ENCODE assay signal across 21 mouse cellular contexts in the genomic region with DNA sequence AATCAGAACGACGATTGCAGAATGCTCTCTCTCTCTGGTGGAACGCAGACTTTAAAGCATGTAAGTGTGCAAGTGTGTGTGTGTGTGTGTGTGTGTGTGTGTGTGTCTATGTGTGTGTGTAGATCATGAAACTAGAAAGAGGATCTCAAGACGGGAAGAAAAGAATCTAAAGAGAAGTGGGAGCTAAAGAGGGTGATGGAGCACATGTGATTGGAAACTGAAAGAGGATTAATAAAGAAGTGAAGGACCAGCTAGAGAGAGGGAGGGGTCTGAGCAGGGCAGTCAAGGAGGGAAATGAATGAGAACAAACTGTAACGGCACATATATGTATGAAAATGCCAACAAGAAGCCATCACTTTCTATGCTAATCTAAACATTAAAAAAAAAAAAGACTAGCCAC.
DNase-seq lines count a peak whose midpoint lies in the region; ATAC-seq and TF ChIP-seq lines count a peak whose summit lies in the region.
"Had no signal": no experiment of that assay in that cellular context is flagged by ENCODE, and none has a peak within 500 bp of the region (broad histone marks: within the 10 kb centered on the region; RNA-seq: fewer than 3 reads in every experiment).

No protein-coding gene starts in this region.

- no peak overlapping the region for H3K9ac ChIP-seq in midbrain, embryonic 11.5 days (ENCODE audit: low read length)
- H3K9ac ChIP-seq in midbrain, postnatal 0 days (replicated peaks; ENCODE audit: low read length, poor library complexity, severe bottlenecking) = no peak overlapping the region
- H3K9ac ChIP-seq: embryonic facial prominence, embryonic 15.5 days; heart, embryonic 12.5 days; hindbrain, embryonic 15.5 days had no signal

- no peaks in the 10 kb centered on the region for H3K4me1 ChIP-seq in midbrain, embryonic 11.5 days (ENCODE audit: control insufficient read depth, insufficient read depth, low read length)
- H3K4me1 ChIP-seq in midbrain, postnatal 0 days (ENCODE audit: insufficient read depth, low read length) = no peaks in the 10 kb centered on the region
- peaks cover 26% of the 10 kb centered on the region for H3K4me1 ChIP-seq in bone marrow macrophage, adult 2 months (ENCODE audit: control insufficient read depth, insufficient read depth, low read length)
- H3K4me1 ChIP-seq: forebrain, embryonic 10.5 days; heart, embryonic 12.5 days had no signal

- TF ChIP-seq POLR2A in bone marrow macrophage, adult 2 months (IDR thresholded peaks at IDR 0.05; ENCODE audit: borderline replicate concordance, low read depth, low read length) = no peak

- H3K36me3 ChIP-seq in midbrain, embryonic 11.5 days (ENCODE audit: control insufficient read depth, insufficient read depth, low read length) = no peaks in the 10 kb centered on the region
- H3K36me3 ChIP-seq in midbrain, postnatal 0 days (ENCODE audit: insufficient read depth, low read length) = no peaks in the 10 kb centered on the region
- H3K36me3 ChIP-seq in macrophage (ENCODE audit: inconsistent target) = no peaks in the 10 kb centered on the region
- H3K36me3 ChIP-seq: embryonic facial prominence, embryonic 15.5 days; forebrain, embryonic 10.5 days; heart, embryonic 12.5 days; hindbrain, embryonic 15.5 days had no signal

- H3K27me3 ChIP-seq in midbrain, embryonic 11.5 days (ENCODE audit: control insufficient read depth, insufficient read depth, low read length) = no peaks in the 10 kb centered on the region
- H3K27me3 ChIP-seq in midbrain, postnatal 0 days (ENCODE audit: insufficient read depth, low read length) = no peaks in the 10 kb centered on the region
- H3K27me3 ChIP-seq: embryonic facial prominence, embryonic 15.5 days; heart, embryonic 12.5 days; hindbrain, embryonic 15.5 days had no signal

- WGBS in midbrain, embryonic 11.5 days = 85% methylated on average over 5 of the region's 5 CpGs
- WGBS in midbrain, postnatal 0 days = 83% methylated on average over 5 of the region's 5 CpGs
- 18% methylated on average over 5 of the region's 5 CpGs for WGBS in macrophage (ENCODE audit: missing documents)

- peak; percentile 0 for DNase-seq in midbrain, embryonic 11.5 days (ENCODE audit: low spot score, missing footprints)
- no peak for DNase-seq in midbrain, postnatal 0 days (ENCODE audit: low spot score)
- DNase-seq in left cerebral cortex, adult 11 months (ENCODE audit: low spot score) = no peak
- no peak for DNase-seq in kidney, adult 18-20 months
- DNase-seq in gastrocnemius, postnatal 25 days = no peak
- DNase-seq: adrenal gland, postnatal 14 days; cerebellum, adult 18-20 months; cerebellum, adult 9-11 months; cerebellum, postnatal 36 days; gastrocnemius, adult 2 months; heart, adult 2 months; heart, postnatal 36 days had no signal

- H3K27ac ChIP-seq in midbrain, embryonic 11.5 days (ENCODE audit: low read depth, low read length) = no peak overlapping the region
- H3K27ac ChIP-seq in midbrain, postnatal 0 days (ENCODE audit: low read depth, low read length) = no peak overlapping the region
- peak overlapping the region; percentile 23 for H3K27ac ChIP-seq in bone marrow macrophage, adult 2 months (ENCODE audit: insufficient read depth, low read depth, low read length)
- peak overlapping the region; percentile 29 for H3K27ac ChIP-seq in macrophage
- H3K27ac ChIP-seq: embryonic facial prominence, embryonic 15.5 days; forebrain, embryonic 10.5 days; gastrocnemius, adult 2 months; heart, adult 2 months; hindbrain, embryonic 15.5 days had no signal

- H3K4me2 ChIP-seq in midbrain, embryonic 11.5 days = no peak overlapping the region
- no peak overlapping the region for H3K4me2 ChIP-seq in midbrain, postnatal 0 days (ENCODE audit: low read depth, low read length, poor library complexity, severe bottlenecking)
- H3K4me2 ChIP-seq: embryonic facial prominence, embryonic 15.5 days; heart, embryonic 12.5 days; hindbrain, embryonic 15.5 days had no signal

- H3K9me3 ChIP-seq in midbrain, embryonic 11.5 days (ENCODE audit: control insufficient read depth, low read length) = no peaks in the 10 kb centered on the region
- no peaks in the 10 kb centered on the region for H3K9me3 ChIP-seq in midbrain, postnatal 0 days (ENCODE audit: low read length)
- H3K9me3 ChIP-seq: embryonic facial prominence, embryonic 15.5 days; forebrain, embryonic 10.5 days; heart, embryonic 12.5 days; hindbrain, embryonic 15.5 days had no signal

- no peak for ATAC-seq in midbrain, embryonic 11.5 days (ENCODE audit: low FRiP score)
- ATAC-seq in midbrain, postnatal 0 days (ENCODE audit: low FRiP score) = no peak
- peak; percentile 33; the same call in 1 of the 2 replicates for ATAC-seq in neutrophil, adult 5-6 weeks (ENCODE audit: extremely low read depth, insufficient number of reproducible peaks, low FRiP score, poor library complexity, severe bottlenecking)
- ATAC-seq: forebrain, embryonic 14.5 days had no signal

- peaks cover 91% of the 10 kb centered on the region for H3K79me2 ChIP-seq in macrophage (ENCODE audit: inconsistent target)

- no peak overlapping the region for H3K4me3 ChIP-seq in midbrain, embryonic 11.5 days (ENCODE audit: low read depth, low read length)
- no peak overlapping the region for H3K4me3 ChIP-seq in midbrain, postnatal 0 days (ENCODE audit: low read depth, low read length)
- no peak overlapping the region for H3K4me3 ChIP-seq in bone marrow macrophage, adult 2 months (ENCODE audit: insufficient read depth, low read length)
- no peak overlapping the region for H3K4me3 ChIP-seq in macrophage (ENCODE audit: inconsistent target)
- H3K4me3 ChIP-seq: embryonic facial prominence, embryonic 15.5 days; erythroblast, embryonic 14.5 days; forebrain, embryonic 10.5 days; gastrocnemius, adult 2 months; heart, adult 2 months; heart, embryonic 12.5 days; hindbrain, embryonic 15.5 days had no signal

- no peak for TF ChIP-seq CTCF in midbrain, postnatal 0 days (IDR thresholded peaks at IDR 0.05)
- no peak for TF ChIP-seq CTCF in bone marrow macrophage, adult 2 months (IDR thresholded peaks at IDR 0.05; ENCODE audit: low read depth, low read length)

Comparison
In these comparisons a context has a peak if more than half of its experiments do, and no peak if none do; other contexts are left out.
1. H3K27ac ChIP-seq: peak in bone marrow macrophage, adult 2 months (single experiment) and macrophage (single experiment); none in midbrain, embryonic 11.5 days (single experiment) and midbrain, postnatal 0 days (single experiment).